Mouse (Mus musculus) effector memory CD4-positive, alpha-beta T cell, adult 7 months (primary cell): Measurements from ENCODE around the gene Foxm1. TPM values are rescaled to one million over a fixed set of nuclear protein-coding genes. Genes with fewer than 3 reads are reported as not detected.

Source experiments
- polyA plus RNA-seq: library from polyadenylated mRNA; unstranded; fragments of 100-300 nt; shearing (Covaris generic); gene quantifications from one replicate; pipeline ENCODE4 v1.2.1, GENCODE M21; 2017

Gene Foxm1
- polyA plus RNA-seq, result 2.6 TPM

GRCm38 (mm10) chr6:128362381-128363006 lies at the start of gene Foxm1, which contains the start of gene Rhno1:
Gene Foxm1, plus strand, starts transcription at chr6:128362967.
Gene Rhno1, minus strand, starts transcription at chr6:128362911.

GRCm38 (mm10) chr6:128355726-128356416 lies 6.9 kb upstream of the Foxm1 start, which contains the start of gene Tulp3:
Gene Tulp3, minus strand, starts transcription at chr6:128355851.

GRCm38 (mm10) chr6:128375192-128375591 lies 12.4 kb downstream of the Foxm1 start, which contains the start of the genes Tex52 and Gm44596:
Gene Tex52, plus strand, starts transcription at chr6:128375456.
Gene Gm44596, plus strand, starts transcription at chr6:128375503.

GRCm38 (mm10) chr6:128398996-128399395 lies 36.2 kb downstream of the Foxm1 start, which contains the start of gene Nrip2:
Gene Nrip2, plus strand, starts transcription at chr6:128399296.

GRCm38 (mm10) chr6:128424269-128425019 lies 61.7 kb downstream of the Foxm1 start, which contains the start of gene Itfg2:
Gene Itfg2, minus strand, starts transcription at chr6:128424931.

Other genes starting within 250 kb of the Foxm1 start
- gene Tspan9, start 219.4 kb upstream of the Foxm1 start, polyA plus RNA-seq, result 0.55 TPM
- gene Tead4, start 62.1 kb upstream of the Foxm1 start, polyA plus RNA-seq, result not detected
- 1.4 TPM for gene Tulp3, start 7.1 kb upstream of the Foxm1 start, polyA plus RNA-seq
- 45.3 TPM for gene Rhno1, start 56 bp upstream of the Foxm1 start, polyA plus RNA-seq
- not detected for gene Tex52, start 12.5 kb downstream of the Foxm1 start, polyA plus RNA-seq
- not detected for gene Gm44596, start 12.5 kb downstream of the Foxm1 start, polyA plus RNA-seq
- gene Nrip2, start 36.3 kb downstream of the Foxm1 start, polyA plus RNA-seq, result 0.67 TPM
- gene Itfg2, start 62.0 kb downstream of the Foxm1 start, polyA plus RNA-seq, result 23.8 TPM
- gene Fkbp4, start 75.7 kb downstream of the Foxm1 start, polyA plus RNA-seq, result 151 TPM
- gene Pzp, start 163.8 kb downstream of the Foxm1 start, polyA plus RNA-seq, result not detected
- gene A2ml1, start 218.6 kb downstream of the Foxm1 start, polyA plus RNA-seq, result 0.61 TPM